Mouse (Mus musculus) embryo, embryonic 9.5 days (tissue): ENCODE data around the gene Golph3l.

Source experiments
- DNase-seq: peaks from one replicate; pipeline ENCODE4 v3.0.0-alpha.2; 2017; ENCODE audit errors: extremely low spot score

The Golph3l gene

GRCm38 (mm10) chr3:95655437-95655836 is 66.7 kb downstream of the Golph3l start:
- DNase-seq: no peak

DNA sequence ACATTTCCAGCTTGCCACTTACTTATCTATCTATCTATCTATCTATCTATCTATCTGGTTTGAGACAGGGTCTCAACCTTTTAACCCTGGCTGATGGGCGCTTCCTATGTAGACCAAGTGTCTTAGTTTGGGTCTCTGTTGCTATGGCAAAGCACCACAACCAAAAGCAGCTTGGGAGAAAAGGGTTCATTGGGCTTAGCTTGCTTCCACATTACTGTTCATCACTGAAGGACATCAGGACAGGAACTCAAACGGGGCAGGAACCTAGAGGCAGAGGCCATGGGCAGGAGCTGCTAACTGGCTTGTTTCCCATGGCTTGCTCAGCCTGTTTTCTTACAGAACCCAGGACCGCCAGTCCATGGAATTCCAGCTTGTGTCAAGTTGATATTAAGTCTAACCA is 68.4 kb downstream of the Golph3l start:
- no peak for DNase-seq

DNA sequence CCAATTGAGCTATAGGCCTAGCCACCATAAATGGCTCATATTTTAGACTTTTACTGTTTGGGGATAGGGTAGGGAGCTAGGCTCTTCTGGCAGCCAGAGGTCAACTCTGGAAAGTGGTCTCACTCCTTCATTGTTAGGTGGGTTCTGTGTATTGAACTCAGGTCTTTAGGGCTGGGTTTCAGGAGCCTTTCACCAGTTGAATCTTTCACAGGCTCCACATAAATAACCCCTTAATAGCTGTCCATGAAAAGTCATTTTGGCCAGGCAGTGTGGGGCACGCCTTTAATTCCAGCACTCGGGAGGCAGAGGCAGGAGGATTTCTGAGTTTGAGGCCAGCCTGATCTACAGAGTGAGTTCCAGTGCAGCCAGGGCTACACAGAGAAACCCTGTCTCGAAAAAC is 69.0 kb downstream of the Golph3l start:
- DNase-seq: no peak

GRCm38 (mm10) chr3:95658236-95658867 is 69.6 kb downstream of the Golph3l start, which contains the start of gene Mcl1:
TSS of gene Mcl1 (plus strand) at chr3:95658788.
- DNase-seq: peak; percentile 95

- peak; percentile 82 for DNase-seq
Measured at GRCm38 (mm10) chr3:95658868-95659712, 70.4 kb downstream of the Golph3l start.

DNA sequence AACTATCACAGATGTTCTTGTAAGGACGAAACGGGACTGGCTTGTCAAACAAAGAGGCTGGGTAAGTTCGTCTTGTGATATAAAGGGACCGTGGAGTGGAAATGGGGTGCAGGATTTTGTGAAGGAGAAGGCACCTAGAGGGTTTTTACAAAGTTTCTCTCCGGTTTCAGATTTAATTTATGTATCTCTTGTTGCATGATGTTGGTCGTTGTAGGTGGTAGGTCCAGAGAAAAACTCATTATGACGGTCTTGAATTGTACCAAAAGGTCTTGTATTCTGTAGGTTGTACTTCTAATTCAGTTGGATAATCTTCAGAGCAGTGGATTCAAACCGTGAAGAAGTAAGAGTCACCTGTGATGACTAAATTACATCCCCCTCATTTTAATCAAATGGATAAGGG is 71.2 kb downstream of the Golph3l start:
- no peak for DNase-seq

DNA sequence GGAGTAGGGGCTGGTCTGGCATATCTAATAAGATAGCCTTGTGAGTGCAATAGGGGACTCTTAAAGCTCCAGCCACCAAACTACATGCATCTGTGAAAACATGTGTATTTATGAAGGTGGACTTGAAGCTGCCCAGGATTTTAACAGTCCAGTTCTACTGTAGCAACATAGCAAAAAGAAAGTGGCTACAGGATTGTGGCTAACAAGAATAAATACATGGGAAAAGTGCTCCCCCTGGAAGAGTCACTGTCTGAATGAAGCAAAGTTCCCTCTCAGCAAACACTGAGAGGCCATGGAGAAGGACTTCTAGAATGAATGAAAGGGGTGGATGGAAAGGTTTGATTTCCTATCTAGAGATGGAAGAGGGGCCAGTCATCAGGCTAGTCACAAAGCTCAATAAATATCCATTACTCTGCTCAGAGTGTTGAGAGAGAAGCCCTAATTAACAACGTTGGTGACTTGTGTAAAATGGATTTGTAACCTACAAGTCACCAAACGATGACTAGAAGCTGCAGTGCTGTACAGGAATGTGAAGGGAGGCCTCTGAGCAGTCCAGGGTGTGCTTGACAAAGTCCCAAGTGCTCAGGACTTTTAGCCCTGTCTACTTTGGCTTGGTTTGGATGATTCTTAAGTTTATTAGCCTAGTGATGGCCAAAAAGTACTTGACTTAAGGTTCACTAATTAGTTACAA is 72.2 kb downstream of the Golph3l start:
- DNase-seq: no peak

- DNase-seq: no peak
Measured at GRCm38 (mm10) chr3:95661945-95662715, 73.4 kb downstream of the Golph3l start.

DNA sequence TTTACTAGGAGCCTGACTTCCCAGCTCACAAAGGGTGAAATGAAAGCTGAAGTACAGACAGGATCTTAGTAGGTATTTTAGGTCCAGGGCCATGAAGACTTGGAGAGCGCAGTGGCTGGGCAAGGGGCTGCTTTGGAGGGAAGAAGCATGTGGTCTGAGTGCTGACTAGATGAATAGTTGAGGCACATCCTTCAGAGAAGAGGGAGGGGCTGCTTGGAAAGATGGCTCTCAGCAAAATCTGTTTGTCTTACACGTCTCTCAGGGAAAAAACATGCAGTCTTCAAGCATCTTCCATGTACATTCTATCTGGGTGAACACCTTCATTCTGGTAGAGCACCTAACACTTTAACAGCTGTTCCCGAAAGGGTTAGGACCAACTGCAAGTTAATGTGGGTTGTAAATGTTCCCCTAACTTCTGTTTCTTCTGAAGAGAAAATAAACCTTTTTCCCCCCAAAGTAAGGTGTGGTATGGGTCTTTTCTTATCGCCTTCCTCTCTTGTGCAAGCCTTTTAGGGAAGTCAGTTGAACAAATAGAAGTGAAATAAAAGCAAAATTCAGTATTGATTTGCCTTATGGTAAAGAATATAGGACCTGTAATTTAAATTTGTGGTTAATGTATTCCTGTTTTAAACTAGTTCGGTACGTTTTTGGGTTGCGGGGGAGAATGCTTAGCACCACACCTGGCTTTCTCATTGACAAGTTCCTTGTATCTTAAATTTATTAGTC is 74.2 kb downstream of the Golph3l start:
- DNase-seq: no peak

DNA sequence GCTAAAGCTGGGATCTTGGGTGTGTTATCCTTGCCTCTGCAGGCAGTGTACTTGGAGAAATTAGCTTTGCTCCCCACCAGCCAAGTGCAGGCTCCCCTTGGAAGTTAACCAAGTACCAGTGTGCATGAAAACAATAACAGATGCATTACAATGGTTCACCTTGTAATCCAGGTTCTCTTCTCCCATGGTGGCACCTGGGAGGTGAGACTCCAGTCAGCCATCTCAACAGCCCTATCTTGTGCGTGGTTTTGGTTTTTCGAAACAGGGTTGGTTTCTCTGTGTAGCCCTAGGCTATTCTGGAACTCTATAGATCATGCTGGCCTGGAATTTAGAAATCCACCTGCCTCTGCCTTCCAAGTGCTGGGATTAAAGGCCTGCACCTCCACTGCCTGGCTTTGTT is 74.8 kb downstream of the Golph3l start:
- no peak for DNase-seq

GRCm38 (mm10) chr3:95663969-95664608 is 75.4 kb downstream of the Golph3l start:
- no peak for DNase-seq

DNA sequence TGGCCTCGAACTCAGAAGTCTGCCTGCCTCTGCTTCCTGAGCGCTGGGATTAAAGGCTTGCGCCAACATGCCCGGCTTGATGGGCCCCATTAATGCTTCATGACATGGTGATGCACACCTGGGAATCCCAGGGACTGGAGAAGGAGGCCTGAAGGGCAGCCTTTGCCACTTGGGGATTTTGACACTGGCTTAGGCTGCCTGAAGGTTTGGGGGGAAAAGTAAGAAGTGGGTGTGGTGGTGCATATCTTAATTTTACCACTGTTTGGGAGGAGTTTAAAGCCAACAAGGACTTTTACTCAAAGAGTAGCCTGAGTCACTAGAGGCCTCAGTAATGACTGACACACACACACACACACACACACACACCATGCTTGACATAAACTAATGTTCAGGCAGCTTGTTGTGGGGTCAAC is 76.2 kb downstream of the Golph3l start:
- DNase-seq: no peak

GRCm38 (mm10) chr3:95666124-95666844 is 77.5 kb downstream of the Golph3l start:
- no peak for DNase-seq

- no peak for DNase-seq
Measured at GRCm38 (mm10) chr3:95667521-95667920, 78.8 kb downstream of the Golph3l start.

DNA sequence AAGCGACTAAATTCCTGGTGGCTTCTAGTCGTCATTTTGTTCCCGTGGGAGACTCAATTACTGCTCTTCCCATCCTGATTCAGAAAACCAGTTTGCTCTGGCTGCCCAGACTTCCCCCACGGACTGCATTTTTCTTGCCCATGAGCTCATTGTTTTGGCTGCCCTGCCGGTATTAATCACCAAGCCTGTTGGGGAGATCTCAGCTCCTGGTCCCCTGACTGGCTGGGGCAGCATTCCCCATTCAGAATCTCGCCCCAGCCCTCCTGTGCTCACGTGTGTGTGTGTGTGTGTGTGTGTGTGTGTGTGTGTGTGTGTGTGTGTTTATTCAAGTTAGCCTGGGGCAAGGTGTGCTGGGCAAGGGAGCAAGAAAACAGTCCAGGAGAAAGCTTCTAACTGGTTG is 79.3 kb downstream of the Golph3l start:
- DNase-seq: no peak
